Mouse (Mus musculus) lung, postnatal 36 days (tissue): ENCODE results near the gene Gm28998.
"Not testable (repeated sequence)": the region's sequence is repeated elsewhere in the genome, so short reads cannot be mapped to it uniquely, and the experiment has no call there.

Experiments used
- DNase-seq: peaks from one replicate; pipeline ENCODE4 v3.0.0; 2022; ENCODE audit warnings: mixed read lengths

Gene Gm28998

GRCm38 (mm10) chrY:7253487-7253886 lies at the start of gene Gm28998:
Gm28998 (plus strand) TSS chrY:7253787.
- DNase-seq, result not testable (repeated sequence)
